ENCODE assay signal across 18 mouse cellular contexts in the genomic region with DNA sequence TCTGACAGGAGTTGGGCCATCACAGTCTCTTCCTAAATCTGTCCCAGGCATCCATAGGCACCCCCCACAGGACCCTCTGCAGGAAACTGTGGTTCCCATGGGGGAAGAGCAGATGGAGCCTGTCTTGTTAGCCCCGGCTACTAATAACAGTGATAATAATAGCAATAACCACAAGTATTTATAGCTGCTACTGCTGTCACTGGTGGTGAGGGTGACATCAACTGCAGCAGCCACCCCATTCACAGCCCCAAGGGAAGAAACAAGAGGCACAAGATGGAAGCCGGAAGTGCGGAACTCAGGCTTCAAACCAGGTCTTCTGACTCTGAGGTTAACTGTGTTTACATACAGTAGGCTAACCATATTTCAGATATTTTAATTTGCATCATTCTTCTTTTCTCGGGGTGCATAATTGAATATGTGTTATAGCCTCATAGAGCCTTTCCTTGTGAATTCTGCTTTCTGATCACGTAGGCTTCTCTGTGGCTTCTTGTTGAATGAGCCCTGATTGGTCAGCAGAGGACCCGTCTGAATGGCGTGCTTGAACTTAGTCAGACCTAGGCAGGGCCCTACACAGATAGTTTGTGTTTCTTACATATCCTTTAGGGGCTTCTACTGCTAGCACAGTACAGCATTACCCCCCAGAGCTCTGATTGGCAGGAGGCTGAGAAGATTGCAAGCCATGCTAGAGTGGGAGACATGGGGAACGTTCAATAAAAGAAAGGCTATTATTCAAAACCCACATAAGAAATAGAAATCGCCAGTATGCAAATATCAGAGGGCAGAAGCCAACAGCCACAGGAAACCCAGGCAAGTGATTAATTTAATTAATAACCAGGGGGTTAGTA.
DNase-seq lines count a peak whose midpoint lies in the region; ATAC-seq and TF ChIP-seq lines count a peak whose summit lies in the region.
"Had no signal": no experiment of that assay in that cellular context is flagged by ENCODE, and none has a peak within 500 bp of the region (broad histone marks: within the 10 kb centered on the region; RNA-seq: fewer than 3 reads in every experiment).

No protein-coding gene starts in this region.

- no peak for ATAC-seq in kidney, embryonic 15.5 days (replicated peaks; ENCODE audit: low FRiP score)
- peak; percentile 26 for ATAC-seq in CD4-positive, CD25-positive, alpha-beta regulatory T cell, adult 4 months

- peaks cover 7% of the 10 kb centered on the region for H3K9me3 ChIP-seq in kidney, embryonic 15.5 days (replicated peaks)
- H3K9me3 ChIP-seq: embryonic facial prominence, embryonic 15.5 days had no signal

- no peaks in the 10 kb centered on the region for H3K27me3 ChIP-seq in kidney, embryonic 15.5 days
- H3K27me3 ChIP-seq: embryonic facial prominence, embryonic 15.5 days; heart, embryonic 13.5 days; limb, embryonic 12.5 days; neural tube, embryonic 13.5 days had no signal

- H3K4me3 ChIP-seq in kidney, embryonic 15.5 days (replicated peaks) = no peak overlapping the region
- H3K4me3 ChIP-seq in lung, adult 2 months (replicated peaks; ENCODE audit: extremely low read depth, low read depth, low read length) = no peak overlapping the region
- H3K4me3 ChIP-seq in olfactory bulb, adult 2 months (ENCODE audit: insufficient read depth, low read depth, low read length) = no peak overlapping the region
- H3K4me3 ChIP-seq: embryonic facial prominence, embryonic 15.5 days; forebrain, embryonic 10.5 days; heart, embryonic 13.5 days; limb, embryonic 12.5 days; neural tube, embryonic 13.5 days had no signal

- no peak overlapping the region for H3K4me2 ChIP-seq in kidney, embryonic 15.5 days
- H3K4me2 ChIP-seq: embryonic facial prominence, embryonic 15.5 days; heart, embryonic 13.5 days; limb, embryonic 12.5 days; neural tube, embryonic 13.5 days had no signal

- H3K27ac ChIP-seq in kidney, embryonic 15.5 days = 0 out of 2 replicates have a peak overlapping the region, but pooled peaks have one; percentile 18
- peak overlapping the region; percentile 96 for H3K27ac ChIP-seq in olfactory bulb, adult 2 months (ENCODE audit: insufficient read depth, low read depth, low read length)
- H3K27ac ChIP-seq: embryonic facial prominence, embryonic 15.5 days; forebrain, embryonic 10.5 days; heart, embryonic 13.5 days; limb, embryonic 12.5 days; liver, embryonic 14.5 days; neural tube, embryonic 13.5 days had no signal

- no peaks in the 10 kb centered on the region for H3K36me3 ChIP-seq in kidney, embryonic 15.5 days
- H3K36me3 ChIP-seq: embryonic facial prominence, embryonic 15.5 days; limb, embryonic 12.5 days; neural tube, embryonic 13.5 days had no signal

- no peak overlapping the region for H3K9ac ChIP-seq in kidney, embryonic 15.5 days
- H3K9ac ChIP-seq: embryonic facial prominence, embryonic 15.5 days; heart, embryonic 13.5 days; limb, embryonic 12.5 days; liver, embryonic 14.5 days; neural tube, embryonic 13.5 days had no signal

- no peak for TF ChIP-seq POLR2A in lung, adult 2 months (IDR thresholded peaks at IDR 0.05; ENCODE audit: borderline replicate concordance, extremely low read depth, low read depth, low read length)
- no peak for TF ChIP-seq POLR2A in olfactory bulb, adult 2 months (IDR thresholded peaks at IDR 0.05; ENCODE audit: insufficient read depth, low read depth, low read length)

- no peak for DNase-seq in kidney, adult 18-20 months
- peak; percentile 36 for DNase-seq in lung, postnatal 10 days
- DNase-seq in lung, adult 2 months = no peak
- DNase-seq in layer of hippocampus, adult 11-12 months (ENCODE audit: low spot score) = no peak
- DNase-seq: adrenal gland, adult 2 months; cerebellum, adult 9-11 months; embryo, embryonic 11 days; gastrocnemius, postnatal 36 days; right cerebral cortex, postnatal 25 days had no signal

- peaks cover 58% of the 10 kb centered on the region for H3K4me1 ChIP-seq in kidney, embryonic 15.5 days
- no peaks in the 10 kb centered on the region; the same call in 1 of the 2 replicates for H3K4me1 ChIP-seq in lung, adult 2 months (ENCODE audit: control insufficient read depth, insufficient read depth, low read length)
- H3K4me1 ChIP-seq in olfactory bulb, adult 2 months (ENCODE audit: control insufficient read depth, insufficient read depth, low read length) = peaks cover 37% of the 10 kb centered on the region

- no peak for TF ChIP-seq CTCF in lung, adult 2 months (IDR thresholded peaks at IDR 0.05; ENCODE audit: insufficient read depth, low read length)
- TF ChIP-seq CTCF in olfactory bulb, adult 2 months (IDR thresholded peaks at IDR 0.05; ENCODE audit: insufficient read depth, low read depth, low read length) = no peak

- WGBS in kidney, embryonic 15.5 days = 74% methylated on average over 9 of the region's 9 CpGs
- 80% methylated on average over 9 of the region's 9 CpGs for WGBS in lung, adult 2 months
- 43% methylated on average over 9 of the region's 9 CpGs for WGBS in olfactory bulb, adult 2 months
